8 mouse cellular contexts compared by ENCODE assay signal in the genomic region with DNA sequence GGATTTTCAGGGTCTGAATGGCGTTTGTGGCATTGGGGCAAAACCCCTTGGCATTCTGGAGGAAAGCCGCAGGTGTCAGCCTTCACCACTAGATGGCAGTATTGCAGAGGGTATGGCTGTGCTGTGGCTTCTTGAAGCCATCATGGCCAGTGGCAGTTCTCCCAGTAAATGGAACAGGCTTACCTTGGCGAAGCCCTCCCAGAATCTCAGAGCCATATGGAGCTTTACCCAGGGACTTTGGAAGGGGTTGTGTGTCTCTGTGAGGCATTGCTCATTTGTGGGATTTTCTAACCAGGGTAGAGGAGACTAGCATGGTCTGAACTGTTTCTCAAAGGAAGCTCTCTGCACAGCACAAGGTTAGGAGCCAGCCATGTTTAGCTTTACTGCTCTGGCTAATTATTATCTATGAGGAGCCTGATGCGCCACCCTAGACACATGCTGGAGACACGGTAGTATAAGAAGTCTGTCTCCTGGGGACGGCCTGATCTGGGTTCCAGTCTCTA. TPM values are rescaled to one million over a fixed set of nuclear protein-coding genes. Genes with fewer than 3 reads are reported as not detected.
DNase-seq lines count a peak whose midpoint lies in the region; ATAC-seq lines count a peak whose summit lies in the region.

No protein-coding gene starts in this region.

- peak; percentile 75 for DNase-seq in MN1 (ENCODE audit: low spot score)
- peak; percentile 67 for DNase-seq in cerebellum, adult 11-12 months
- peak; percentile 33 to 63 for DNase-seq in left cerebral cortex, adult 8-10 months (ENCODE audit: low spot score in 2 of 2)
- DNase-seq in right cerebral cortex, postnatal 36 days (ENCODE audit: low spot score in 2 of 2): peak; percentile 16 to 45
- peak; percentile 62 to 67 for DNase-seq in urinary bladder, postnatal 36 days (ENCODE audit: low spot score in 2 of 2)

- peak; percentile 96 for ATAC-seq in frontal cortex, adult (ENCODE audit: low TSS enrichment)
- peak; percentile 41 for ATAC-seq in inflammation-experienced regulatory T-cells, adult 6 months
- ATAC-seq in megakaryocyte-erythroid progenitor cell, adult 5-6 weeks (replicated peaks; ENCODE audit: low FRiP score, low TSS enrichment, poor library complexity, severe bottlenecking): peak; percentile 89

RNA-seq across cellular contexts. Expression of a gene that starts 22.5 kb away (rescaled TPM):
- polyA plus RNA-seq in inflammation-experienced regulatory T-cells, adult 6 months (2017; shearing (Covaris generic)): not detected
- not detected for total RNA-seq in left cerebral cortex, adult 8-10 months (2022)
- not detected in 2 replicates for total RNA-seq in megakaryocyte-erythroid progenitor cell, adult 5-6 weeks (2014; fragmentation: Nextera tagmentation)
- total RNA-seq in megakaryocyte-erythroid progenitor cell, adult 5-6 weeks (2017): not detected in 2 replicates

RNA-seq across cellular contexts. Expression of a gene that starts 38.2 kb away (rescaled TPM):
- not detected for polyA plus RNA-seq in inflammation-experienced regulatory T-cells, adult 6 months (2017; shearing (Covaris generic))
- 100 to 1,000 TPM; 193 to 269 (median 228) TPM for total RNA-seq in left cerebral cortex, adult 8-10 months (2022)
- total RNA-seq in megakaryocyte-erythroid progenitor cell, adult 5-6 weeks (2014; fragmentation: Nextera tagmentation): not detected in 2 replicates
- not detected in 2 replicates for total RNA-seq in megakaryocyte-erythroid progenitor cell, adult 5-6 weeks (2017)

Comparison
In these comparisons a context has a peak if more than half of its experiments do, and no peak if none do; other contexts are left out.
1. Peak in every context shown above with its lines: DNase-seq and ATAC-seq.
2. ATAC-seq: peak in every context shown above with its lines; median percentile 96 in frontal cortex, adult; 89 in megakaryocyte-erythroid progenitor cell, adult 5-6 weeks; 41 in inflammation-experienced regulatory T-cells, adult 6 months.
3. RNA of a gene that starts 38.2 kb away (total RNA-seq): 193 to 269 TPM in left cerebral cortex, adult 8-10 months; not detected in megakaryocyte-erythroid progenitor cell, adult 5-6 weeks; every median in the first group is over 100 times any median in the second.